Mouse (Mus musculus) hindbrain, embryonic 15.5 days (tissue): ENCODE measurements at regions not wholly inside any gene's neighbourhood (a gene's known extent, or its start where the extent isn't known, plus 50 kb on each side); places are given as distances from the start of the nearest gene placed in this dataset.

ENCODE experiments used
- ATAC-seq: fragments of 200-750 bp; cut with Nextera tagmentation; 2 replicates; pipeline ENCODE4 v1.8.0; 2017; ENCODE audit warnings: low read depth, moderate number of reproducible peaks, moderate TSS enrichment; ENCODE audit not compliant: low FRiP score
- H3K27ac ChIP-seq: fragments of 300-500 bp; sonication (generic); replicated peaks from 2 replicates; pipeline ENCODE4 v1.5.1; 2015; ENCODE audit warnings: mild to moderate bottlenecking, inconsistent platforms
- H3K27me3 ChIP-seq: fragments of 300-500 bp; sonication (generic); 2 replicates; pipeline ENCODE4 v1.6.1; 2015; ENCODE audit warnings: control low read depth, inconsistent platforms
- H3K36me3 ChIP-seq: fragments of 300-500 bp; sonication (generic); 2 replicates; pipeline ENCODE4 v1.6.1; 2015; ENCODE audit warnings: control low read depth, inconsistent platforms
- H3K4me1 ChIP-seq: fragments of 300-500 bp; sonication (generic); replicated peaks from 2 replicates; pipeline ENCODE4 v1.6.1; 2015; ENCODE audit warnings: control low read depth, inconsistent platforms
- H3K4me2 ChIP-seq: fragments of 300-500 bp; sonication (generic); 2 replicates; pipeline ENCODE4 v1.6.1; 2015; ENCODE audit warnings: moderate library complexity, mild to moderate bottlenecking, inconsistent platforms
- H3K4me3 ChIP-seq: fragments of 300-500 bp; sonication (generic); 2 replicates; pipeline ENCODE4 v1.5.1; 2015; ENCODE audit warnings: mild to moderate bottlenecking, inconsistent platforms
- H3K9ac ChIP-seq: fragments of 300-500 bp; sonication (generic); 2 replicates; pipeline ENCODE4 v1.6.1; 2015; ENCODE audit warnings: inconsistent platforms
- H3K9me3 ChIP-seq: fragments of 300-500 bp; sonication (generic); 2 replicates; pipeline ENCODE4 v1.6.1; 2016; ENCODE audit warnings: control low read depth, inconsistent platforms
- WGBS: fragments of 180-500 bp; shearing (Covaris S2); methylation state at CpG from one replicate; pipeline ENCODE4 v1.1.7; 2015; 5-methylcytosine and 5-hydroxymethylcytosine counted together

DNA sequence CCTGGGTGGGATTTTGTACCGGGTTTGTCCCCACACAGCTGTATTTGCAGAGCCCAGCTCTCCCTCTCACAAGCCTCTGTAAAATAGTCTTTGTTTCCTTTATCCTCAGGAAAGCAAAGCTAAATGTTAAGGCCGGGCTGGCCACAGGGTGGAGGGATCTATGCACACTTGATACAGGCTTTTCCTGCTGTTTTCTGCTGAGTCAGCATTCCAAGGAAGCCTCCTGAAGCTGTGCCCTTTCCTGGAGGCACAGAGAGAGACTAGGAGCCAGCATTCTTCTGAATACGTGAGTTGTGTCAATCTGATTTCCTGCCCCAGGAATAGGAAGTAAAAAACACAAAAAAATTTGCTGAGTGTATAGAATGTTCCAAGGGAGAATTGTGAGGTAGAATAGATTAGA lies 322.2 kb downstream of the Tshz3 start:
- Histone ChIP-seq H3K9ac (no peak overlapping the region), H3K4me3 (no peak overlapping the region), H3K4me1 (no peaks in the 10 kb centered on the region), H3K9me3 (no peaks in the 10 kb centered on the region), H3K27me3 (no peaks in the 10 kb centered on the region), H3K27ac (no peak overlapping the region), H3K36me3 (no peaks in the 10 kb centered on the region), H3K4me2 (no peak overlapping the region)
- 48% methylated on average over 3 of the region's 3 CpGs for WGBS
- ATAC-seq: no peak

DNA sequence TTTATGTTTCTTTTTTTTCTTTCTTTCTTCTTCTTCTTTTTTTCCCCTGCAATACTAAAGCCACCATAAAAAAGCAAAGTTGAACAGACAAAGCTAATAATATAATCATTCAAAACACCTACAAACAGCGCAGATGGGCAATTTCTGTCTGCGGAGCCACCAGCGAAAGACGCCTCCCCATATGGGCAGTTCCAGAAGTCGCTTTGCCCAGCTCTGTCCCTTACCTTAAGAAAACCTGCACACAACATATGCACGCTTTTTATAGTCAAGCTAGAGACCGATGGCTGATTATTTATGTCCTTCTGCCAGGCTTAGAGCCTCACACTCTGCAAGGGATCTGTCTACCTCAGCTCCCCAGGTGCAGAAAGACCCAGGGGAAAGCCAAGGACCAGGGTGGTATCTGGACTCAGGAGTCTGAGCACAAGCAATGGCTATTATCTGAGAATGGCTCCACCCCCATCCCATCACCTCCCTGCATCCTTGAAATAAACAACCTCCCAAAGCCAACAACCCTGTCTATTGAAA lies 326.6 kb downstream of the Tshz3 start:
- no peaks in the 10 kb centered on the region for H3K4me1 ChIP-seq
- no peaks in the 10 kb centered on the region for H3K36me3 ChIP-seq
- H3K27ac ChIP-seq: no peak overlapping the region
- no peak for ATAC-seq
- no peaks in the 10 kb centered on the region for H3K27me3 ChIP-seq
- no peak overlapping the region for H3K4me3 ChIP-seq
- H3K4me2 ChIP-seq: no peak overlapping the region
- no peaks in the 10 kb centered on the region for H3K9me3 ChIP-seq
- no peak overlapping the region for H3K9ac ChIP-seq
- WGBS: 84% methylated on average over 7 of the region's 7 CpGs

DNA sequence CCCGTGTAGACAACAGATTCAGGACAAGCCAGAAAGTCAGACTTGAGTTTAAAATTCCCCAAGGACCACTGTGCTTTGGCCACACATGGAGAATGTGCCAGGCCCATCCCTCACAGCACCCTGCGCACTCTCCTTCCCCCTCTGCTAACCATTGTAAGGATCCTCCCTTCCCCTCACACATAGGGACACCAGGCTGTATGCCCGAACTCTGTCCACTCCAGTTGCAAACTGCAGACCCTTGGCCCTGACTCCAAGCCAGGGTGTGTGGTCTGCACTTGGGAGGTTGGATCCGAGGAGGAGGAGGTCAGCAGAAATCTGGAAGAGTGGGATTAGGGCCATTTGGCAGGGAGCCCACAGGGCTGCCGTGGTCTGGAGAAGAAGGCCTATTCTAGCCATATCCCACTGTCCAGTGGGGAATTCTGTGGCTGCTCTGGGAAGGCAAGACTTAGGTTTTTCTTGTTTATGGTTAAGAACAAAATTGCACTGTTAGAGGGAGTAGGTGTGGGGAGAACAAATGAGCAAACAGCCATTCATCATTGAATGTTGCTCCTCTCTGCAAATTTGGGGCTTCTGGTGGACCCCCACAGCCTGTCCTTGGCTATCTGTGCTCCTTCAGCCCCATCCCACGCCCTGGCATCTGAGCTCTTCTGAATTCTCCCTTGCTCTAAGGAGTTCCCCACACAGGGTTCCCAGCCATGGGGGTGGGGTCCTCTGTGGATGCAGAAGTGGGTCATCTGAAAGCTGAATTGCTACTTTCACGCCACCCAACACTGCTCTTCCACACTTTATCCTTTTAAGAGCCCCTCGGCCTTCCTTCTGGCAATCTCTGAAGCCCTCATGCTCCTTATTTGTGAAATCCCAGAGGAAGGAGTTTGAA lies 366.9 kb downstream of the Tshz3 start:
- 78% methylated on average over 8 of the region's 8 CpGs for WGBS
- H3K9me3 ChIP-seq: no peaks in the 10 kb centered on the region
- no peak for ATAC-seq
- H3K9ac ChIP-seq: no peak overlapping the region
- no peaks in the 10 kb centered on the region for H3K36me3 ChIP-seq
- H3K4me1 ChIP-seq: no peaks in the 10 kb centered on the region
- H3K4me2 ChIP-seq: no peak overlapping the region
- H3K4me3 ChIP-seq: no peak overlapping the region
- H3K27me3 ChIP-seq: no peaks in the 10 kb centered on the region
- no peak overlapping the region for H3K27ac ChIP-seq

DNA sequence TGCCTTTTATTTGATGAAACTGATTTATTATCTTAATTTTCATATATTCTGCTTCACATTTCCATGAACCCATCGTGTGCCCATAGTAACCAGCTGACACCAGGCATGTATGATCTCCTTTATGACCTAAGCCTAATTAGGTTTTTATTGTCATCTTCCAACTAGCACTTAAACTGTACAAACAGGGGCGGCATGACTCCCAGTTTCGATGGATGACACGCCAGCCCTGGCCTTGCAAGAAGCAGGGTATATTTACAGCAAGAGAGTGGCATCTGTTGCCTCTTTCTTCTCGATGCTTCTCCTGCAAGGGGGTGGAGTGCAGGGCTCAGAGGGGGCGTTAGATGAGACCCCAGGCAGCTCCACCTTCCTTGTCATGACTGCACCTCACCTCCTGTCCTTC lies 379.8 kb downstream of the Tshz3 start:
- Histone ChIP-seq H3K4me3 (no peak overlapping the region), H3K4me1 (peaks cover 13% of the 10 kb centered on the region; the same call in 1 of the 2 replicates), H3K27ac (no peak overlapping the region), H3K36me3 (no peaks in the 10 kb centered on the region), H3K27me3 (no peaks in the 10 kb centered on the region), H3K4me2 (no peak overlapping the region), H3K9ac (no peak overlapping the region), H3K9me3 (no peaks in the 10 kb centered on the region)
- WGBS: 53% methylated on average over 6 of the region's 6 CpGs
- ATAC-seq: no peak

DNA sequence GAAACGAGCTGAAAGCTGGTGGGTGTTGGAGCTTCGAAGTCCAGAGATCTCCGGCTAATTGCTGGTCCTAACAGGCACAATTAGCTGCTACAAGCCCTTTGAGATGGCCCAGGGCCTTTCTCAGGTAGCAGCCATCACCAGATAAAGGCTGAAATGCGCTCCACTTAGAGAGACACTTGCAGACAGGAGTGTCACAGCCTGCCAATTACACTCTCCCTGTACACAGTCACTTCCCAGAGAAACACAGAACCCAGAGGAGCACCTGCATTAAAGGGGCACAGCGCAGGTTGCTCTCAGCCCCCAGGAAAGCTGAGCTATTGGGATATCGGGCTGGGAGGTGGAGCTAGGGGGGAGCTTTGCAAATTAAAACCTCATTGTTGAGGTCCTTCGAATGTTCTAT lies 380.2 kb downstream of the Tshz3 start:
- Histone ChIP-seq H3K27me3 (no peaks in the 10 kb centered on the region), H3K9me3 (no peaks in the 10 kb centered on the region), H3K9ac (no peak overlapping the region), H3K36me3 (no peaks in the 10 kb centered on the region), H3K4me1 (peaks cover 13% of the 10 kb centered on the region; the same call in 1 of the 2 replicates), H3K4me3 (no peak overlapping the region), H3K27ac (no peak overlapping the region), H3K4me2 (no peak overlapping the region)
- ATAC-seq: no peak
- WGBS: 70% methylated on average over 7 of the region's 7 CpGs

DNA sequence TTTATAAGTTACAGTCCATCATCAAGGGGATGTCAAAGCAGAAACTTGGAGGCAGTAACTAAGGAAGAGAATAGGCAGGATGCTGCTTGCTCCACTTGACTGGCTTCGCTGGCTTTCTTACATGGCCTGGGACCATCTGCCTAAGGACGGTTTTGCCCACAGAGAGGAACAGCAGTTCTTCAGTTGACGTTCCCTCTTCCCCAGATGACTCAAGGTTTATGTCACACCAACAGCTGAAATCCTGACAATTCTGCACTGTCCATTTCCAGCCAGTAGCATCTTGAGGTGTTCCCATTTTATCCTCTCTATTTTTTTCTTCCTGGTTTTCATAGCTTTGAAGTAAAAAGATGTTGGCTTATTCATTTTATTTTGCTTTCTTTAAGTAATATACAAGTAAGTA lies 391.8 kb downstream of the Tshz3 start:
- no peak overlapping the region for H3K4me2 ChIP-seq
- no peak overlapping the region for H3K9ac ChIP-seq
- no peak overlapping the region for H3K4me3 ChIP-seq
- H3K27ac ChIP-seq: no peak overlapping the region
- no peaks in the 10 kb centered on the region for H3K9me3 ChIP-seq
- no peak for ATAC-seq
- WGBS: 89% methylated on average over 3 of the region's 3 CpGs
- H3K36me3 ChIP-seq: no peaks in the 10 kb centered on the region
- H3K27me3 ChIP-seq: no peaks in the 10 kb centered on the region
- no peaks in the 10 kb centered on the region for H3K4me1 ChIP-seq

DNA sequence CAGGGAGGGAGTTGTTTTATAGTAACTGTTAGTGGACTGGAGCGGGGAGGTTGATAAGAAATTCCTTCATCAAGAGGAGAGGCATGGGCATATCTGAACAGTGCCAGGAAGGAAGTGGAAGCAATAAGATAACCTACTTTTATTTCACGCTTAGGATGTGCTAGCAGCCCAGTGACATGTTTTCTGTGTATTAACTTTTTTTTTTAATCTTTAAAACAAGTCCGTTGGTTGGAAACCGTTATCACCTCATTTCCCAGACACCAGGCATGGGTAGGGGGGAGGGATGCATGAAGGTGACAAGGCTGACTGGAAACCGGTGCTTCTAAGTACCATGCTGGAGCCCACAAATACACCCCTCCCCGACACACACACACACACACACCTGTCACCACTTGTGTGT lies 394.7 kb downstream of the Tshz3 start:
- no peaks in the 10 kb centered on the region for H3K4me1 ChIP-seq
- ATAC-seq: no peak
- no peak overlapping the region for H3K4me2 ChIP-seq
- no peak overlapping the region for H3K27ac ChIP-seq
- H3K9me3 ChIP-seq: no peaks in the 10 kb centered on the region
- WGBS: 91% methylated on average over 6 of the region's 6 CpGs
- H3K36me3 ChIP-seq: no peaks in the 10 kb centered on the region
- H3K9ac ChIP-seq: no peak overlapping the region
- H3K4me3 ChIP-seq: no peak overlapping the region
- H3K27me3 ChIP-seq: no peaks in the 10 kb centered on the region

DNA sequence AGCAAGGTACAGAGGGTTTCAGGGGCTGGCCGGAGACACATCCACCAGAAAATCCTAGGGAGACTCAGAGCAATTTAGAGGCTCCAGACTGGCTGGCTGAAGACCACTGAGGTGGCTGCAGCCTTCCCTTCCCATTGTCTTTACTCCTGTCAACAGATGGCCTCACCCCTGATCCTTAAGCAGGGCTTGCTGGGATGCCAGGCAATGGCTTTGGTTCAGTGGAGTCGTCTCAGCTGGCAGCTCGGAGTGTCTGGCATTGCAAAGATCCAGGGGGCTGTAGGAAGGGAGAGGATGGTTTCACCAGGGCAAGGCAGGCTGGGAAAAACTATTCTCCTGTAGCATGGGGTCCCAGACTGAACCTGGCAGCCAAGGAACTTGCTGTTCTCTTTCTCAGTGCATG lies 395.8 kb downstream of the Tshz3 start:
- H3K4me3 ChIP-seq: no peak overlapping the region
- no peak for ATAC-seq
- H3K27me3 ChIP-seq: no peaks in the 10 kb centered on the region
- 63% methylated on average over 3 of the region's 3 CpGs for WGBS
- H3K4me1 ChIP-seq: no peaks in the 10 kb centered on the region
- H3K27ac ChIP-seq: no peak overlapping the region
- no peak overlapping the region for H3K9ac ChIP-seq
- H3K4me2 ChIP-seq: no peak overlapping the region
- H3K9me3 ChIP-seq: no peaks in the 10 kb centered on the region
- no peaks in the 10 kb centered on the region for H3K36me3 ChIP-seq

DNA sequence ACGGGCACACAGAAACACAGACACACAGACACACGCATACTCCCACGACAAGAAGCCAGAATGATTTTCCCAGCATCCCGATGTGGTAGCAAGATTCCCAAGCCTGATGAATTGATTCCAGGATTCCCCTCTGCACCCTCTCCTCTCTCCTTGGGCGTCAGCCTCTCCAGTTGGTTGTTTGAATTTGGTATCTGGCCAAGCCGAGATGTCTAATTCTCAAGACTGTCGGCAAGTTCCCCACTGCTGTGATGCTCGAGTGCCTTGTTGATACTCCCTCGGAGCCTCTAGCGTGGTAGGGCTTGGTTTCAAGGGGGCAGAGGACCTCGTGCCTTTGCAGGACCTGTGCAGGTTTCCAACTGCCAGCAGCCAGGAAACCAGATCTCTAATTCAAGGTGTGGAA lies 397.9 kb downstream of the Tshz3 start:
- H3K9ac ChIP-seq: no peak overlapping the region
- H3K27ac ChIP-seq: no peak overlapping the region
- no peak overlapping the region for H3K4me2 ChIP-seq
- no peaks in the 10 kb centered on the region for H3K9me3 ChIP-seq
- WGBS: 85% methylated on average over 11 of the region's 11 CpGs
- H3K4me1 ChIP-seq: 0 out of 2 replicates have a peak, but pooled peaks cover 3% of the 10 kb centered on the region
- no peak overlapping the region for H3K4me3 ChIP-seq
- no peak for ATAC-seq
- no peaks in the 10 kb centered on the region for H3K36me3 ChIP-seq
- no peaks in the 10 kb centered on the region for H3K27me3 ChIP-seq

DNA sequence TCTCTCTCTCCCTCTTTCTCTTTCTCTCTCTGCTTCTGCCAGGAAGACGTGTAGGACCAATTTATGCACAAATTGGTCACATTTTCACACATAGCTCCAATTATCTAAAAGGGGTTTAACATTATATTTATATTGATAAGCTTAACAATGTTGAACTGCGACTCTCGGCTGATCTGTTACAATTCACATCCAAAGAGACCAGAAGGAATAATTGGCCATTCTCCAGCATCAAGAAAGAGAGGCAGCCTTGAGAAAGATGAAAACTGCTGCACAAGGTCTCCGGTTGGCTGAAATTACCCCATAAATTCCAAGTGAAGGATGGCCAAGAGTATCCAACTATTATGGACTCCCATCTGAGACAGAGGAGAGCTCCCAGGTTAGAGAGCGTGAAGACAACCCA lies 398.4 kb downstream of the Tshz3 start:
- H3K36me3 ChIP-seq: no peaks in the 10 kb centered on the region
- H3K4me3 ChIP-seq: no peak overlapping the region
- H3K4me2 ChIP-seq: no peak overlapping the region
- H3K4me1 ChIP-seq: 0 out of 2 replicates have a peak, but pooled peaks cover 3% of the 10 kb centered on the region
- no peaks in the 10 kb centered on the region for H3K9me3 ChIP-seq
- no peak overlapping the region for H3K27ac ChIP-seq
- ATAC-seq: no peak
- no peak overlapping the region for H3K9ac ChIP-seq
- H3K27me3 ChIP-seq: no peaks in the 10 kb centered on the region
- WGBS: 87% methylated on average over 5 of the region's 5 CpGs

DNA sequence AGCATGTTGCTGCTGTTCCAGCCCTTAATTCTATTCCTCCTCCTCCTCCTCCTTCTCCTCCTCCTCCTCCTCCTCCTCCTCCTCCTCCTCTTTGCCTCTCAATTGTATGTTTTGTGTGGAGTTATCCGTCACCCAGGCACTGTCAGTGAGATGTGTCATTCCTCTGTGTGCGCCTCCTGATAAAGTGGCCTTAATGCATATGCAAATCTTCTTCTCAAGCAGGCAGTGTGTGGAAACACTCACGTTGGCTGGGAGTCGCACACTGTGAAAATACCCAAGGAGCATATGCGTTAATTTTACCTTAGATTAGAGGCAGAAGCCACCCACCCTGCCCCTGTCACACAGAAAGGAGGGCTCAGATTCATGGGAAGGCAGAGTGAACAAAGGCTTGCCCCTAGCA lies 401.0 kb downstream of the Tshz3 start:
- ATAC-seq: no peak
- H3K27ac ChIP-seq: no peak overlapping the region
- no peak overlapping the region for H3K9ac ChIP-seq
- no peaks in the 10 kb centered on the region for H3K9me3 ChIP-seq
- H3K4me2 ChIP-seq: no peak overlapping the region
- no peaks in the 10 kb centered on the region for H3K36me3 ChIP-seq
- no peaks in the 10 kb centered on the region for H3K27me3 ChIP-seq
- H3K4me1 ChIP-seq: 0 out of 2 replicates have a peak, but pooled peaks cover 3% of the 10 kb centered on the region
- no peak overlapping the region for H3K4me3 ChIP-seq
- WGBS: 20% methylated on average over 5 of the region's 5 CpGs

DNA sequence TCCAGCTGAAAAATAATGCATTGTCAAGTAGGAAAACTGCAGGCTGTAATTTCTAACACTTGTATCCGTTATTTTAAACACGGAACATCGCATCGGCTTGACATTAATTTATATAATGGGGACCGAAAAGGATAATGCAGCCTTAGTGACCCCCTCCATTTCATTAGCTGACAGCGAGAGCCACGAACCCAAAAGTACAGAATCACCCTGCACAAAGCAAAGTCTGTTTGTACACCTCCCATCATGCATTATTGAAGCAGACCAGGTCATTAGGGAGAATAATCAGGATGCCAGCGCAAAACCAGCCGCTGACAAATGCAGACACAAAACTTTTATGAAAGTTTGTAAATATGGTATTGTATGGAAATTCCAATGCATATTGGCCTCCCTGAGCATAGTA lies 406.8 kb downstream of the Tshz3 start:
- 75% methylated on average over 9 of the region's 9 CpGs for WGBS
- no peak for ATAC-seq
- no peaks in the 10 kb centered on the region for H3K9me3 ChIP-seq

DNA sequence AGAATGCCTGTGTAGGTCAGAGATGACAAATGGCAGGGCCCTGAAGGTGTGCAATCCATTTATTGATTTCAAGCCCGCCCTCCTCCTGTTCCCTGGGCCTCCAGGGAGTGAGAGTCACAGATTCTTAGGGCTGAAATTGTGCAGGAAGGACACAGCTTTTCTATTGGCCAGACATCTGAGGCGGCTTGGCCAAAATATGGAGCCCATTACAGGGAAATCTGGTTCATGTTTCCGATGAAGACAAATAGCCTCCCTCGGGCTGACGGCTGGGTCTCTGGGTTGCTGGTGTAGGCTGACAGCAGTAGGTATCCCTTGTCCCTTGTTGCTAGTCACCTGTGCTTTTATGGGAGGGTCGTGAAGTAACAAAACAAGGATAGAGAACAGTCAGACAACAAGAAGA lies 413.2 kb downstream of the Tshz3 start:
- no peak for ATAC-seq
- WGBS: 79% methylated on average over 6 of the region's 6 CpGs
- no peak overlapping the region for H3K4me3 ChIP-seq
- H3K4me1 ChIP-seq: no peaks in the 10 kb centered on the region
- H3K9ac ChIP-seq: no peak overlapping the region
- H3K4me2 ChIP-seq: no peak overlapping the region
- no peaks in the 10 kb centered on the region for H3K9me3 ChIP-seq
- no peaks in the 10 kb centered on the region for H3K27me3 ChIP-seq
- no peaks in the 10 kb centered on the region for H3K36me3 ChIP-seq
- H3K27ac ChIP-seq: no peak overlapping the region

More for the DNA sequence above, 406.8 kb downstream of the Tshz3 start:
- Histone ChIP-seq H3K4me3 (no peak overlapping the region), H3K27ac (no peak overlapping the region), H3K9ac (no peak overlapping the region), H3K36me3 (no peaks in the 10 kb centered on the region), H3K4me2 (no peak overlapping the region), H3K4me1 (no peaks in the 10 kb centered on the region), H3K27me3 (no peaks in the 10 kb centered on the region)
